Mouse (Mus musculus) liver, embryonic 13.5 days (tissue): ENCODE results near the gene Elane. TPM values are rescaled to one million over a fixed set of nuclear protein-coding genes. Genes with fewer than 3 reads are reported as not detected.

Experiments used
- ATAC-seq: fragments of 200-750 bp; cut with Nextera tagmentation; 2 replicates; pipeline ENCODE4 v1.8.0; 2017; ENCODE audit warnings: low read depth, mild to moderate bottlenecking, moderate number of reproducible peaks, moderate library complexity
- DNase-seq: peaks from one replicate; pipeline ENCODE4 v3.0.0; 2022
- H3K27ac ChIP-seq: fragments of 300-500 bp; sonication (generic); 2 replicates; pipeline ENCODE4 v1.5.1; 2015; ENCODE audit warnings: moderate library complexity, mild to moderate bottlenecking, inconsistent platforms
- H3K27me3 ChIP-seq: fragments of 300-500 bp; sonication (generic); 2 replicates; pipeline ENCODE4 v1.6.1; 2015; ENCODE audit warnings: mild to moderate bottlenecking, inconsistent platforms
- H3K36me3 ChIP-seq: fragments of 300-500 bp; sonication (generic); 2 replicates; pipeline ENCODE4 v1.6.1; 2015; ENCODE audit warnings: mild to moderate bottlenecking, inconsistent platforms
- H3K4me1 ChIP-seq: fragments of 300-500 bp; sonication (generic); replicated peaks from 2 replicates; pipeline ENCODE4 v1.6.1; 2015; ENCODE audit warnings: inconsistent platforms
- H3K4me2 ChIP-seq: fragments of 300-500 bp; sonication (generic); 2 replicates; pipeline ENCODE4 v1.6.1; 2015; ENCODE audit warnings: inconsistent platforms, mild to moderate bottlenecking, moderate library complexity
- H3K4me3 ChIP-seq: fragments of 300-500 bp; sonication (generic); replicated peaks from 2 replicates; pipeline ENCODE4 v1.5.1; 2015; ENCODE audit warnings: mild to moderate bottlenecking, inconsistent platforms
- H3K9ac ChIP-seq: fragments of 300-500 bp; sonication (generic); 2 replicates; pipeline ENCODE4 v1.6.1; 2015; ENCODE audit warnings: mild to moderate bottlenecking, inconsistent platforms
- H3K9me3 ChIP-seq: fragments of 300-500 bp; sonication (generic); replicated peaks from 2 replicates; pipeline ENCODE4 v1.6.1; 2016; ENCODE audit warnings: inconsistent platforms
- WGBS: fragments of 180-500 bp; shearing (Covaris S2); methylation state at CpG from one replicate; pipeline ENCODE4 v1.1.7; 2015; ENCODE audit not compliant: insufficient replicate concordance; 5-methylcytosine and 5-hydroxymethylcytosine counted together
- polyA plus RNA-seq: library from polyadenylated mRNA; unstranded; fragments of >200 nt; fragmentation: Nextera tagmentation; extraction: Ambion mirVana; gene quantifications from 2 replicates; pipeline ENCODE4 v1.2.1, GENCODE M21; 2015

Elane gene
- polyA plus RNA-seq, 1 experiment from 2014 or later, result 59.3 TPM

GRCm38 (mm10) chr10:79859116-79859515 is 26.9 kb upstream of the Elane start:
- 86% methylated on average over 11 of the region's 11 CpGs for WGBS
- H3K27me3 ChIP-seq, result no peaks in the 10 kb centered on the region
- ATAC-seq (no peak), DNase-seq (no peak)
- H3K4me3 ChIP-seq, result no peak overlapping the region
- no peak overlapping the region for H3K4me2 ChIP-seq
- H3K36me3 ChIP-seq, result peaks cover 83% of the 10 kb centered on the region
- H3K9me3 ChIP-seq, result no peaks in the 10 kb centered on the region
- no peak overlapping the region for H3K27ac ChIP-seq
- no peak overlapping the region for H3K9ac ChIP-seq
- peaks cover 46% of the 10 kb centered on the region for H3K4me1 ChIP-seq

GRCm38 (mm10) chr10:79860079-79860911 is 25.8 kb upstream of the Elane start:
- H3K9me3 ChIP-seq, result no peaks in the 10 kb centered on the region
- no peak overlapping the region for H3K4me3 ChIP-seq
- H3K4me1 ChIP-seq, result peaks cover 53% of the 10 kb centered on the region
- H3K36me3 ChIP-seq, result peaks cover 95% of the 10 kb centered on the region
- WGBS, result 93% methylated on average over 26 of the region's 26 CpGs
- H3K9ac ChIP-seq, result no peak overlapping the region
- no peaks in the 10 kb centered on the region for H3K27me3 ChIP-seq
- H3K4me2 ChIP-seq, result no peak overlapping the region
- H3K27ac ChIP-seq, result no peak overlapping the region
- DNase-seq (no peak), ATAC-seq (no peak)

- Histone ChIP-seq H3K27me3 (no peaks in the 10 kb centered on the region), H3K9ac (no peak overlapping the region), H3K9me3 (no peaks in the 10 kb centered on the region), H3K4me3 (no peak overlapping the region), H3K4me2 (no peak overlapping the region), H3K27ac (no peak overlapping the region), H3K4me1 (peaks cover 44% of the 10 kb centered on the region), H3K36me3 (peaks cover 90% of the 10 kb centered on the region)
- no peak for DNase-seq
- ATAC-seq, result no peak
- WGBS, result 89% methylated on average over 25 of the region's 25 CpGs
Measured at GRCm38 (mm10) chr10:79861230-79862048, 24.6 kb upstream of the Elane start.

- H3K4me1 ChIP-seq, result peaks cover 36% of the 10 kb centered on the region
- H3K9me3 ChIP-seq, result no peaks in the 10 kb centered on the region
- no peak overlapping the region for H3K4me2 ChIP-seq
- peaks cover 82% of the 10 kb centered on the region for H3K36me3 ChIP-seq
- DNase-seq, result no peak
- H3K27me3 ChIP-seq, result no peaks in the 10 kb centered on the region
- WGBS, result 89% methylated on average over 23 of the region's 23 CpGs
- no peak overlapping the region for H3K27ac ChIP-seq
- no peak overlapping the region for H3K4me3 ChIP-seq
- no peak for ATAC-seq
- H3K9ac ChIP-seq, result no peak overlapping the region
Measured at GRCm38 (mm10) chr10:79862049-79862788, 23.8 kb upstream of the Elane start.

GRCm38 (mm10) chr10:79862925-79863324 is 23.1 kb upstream of the Elane start:
- ATAC-seq (no peak), DNase-seq (no peak)
- Histone ChIP-seq H3K9ac (no peak overlapping the region), H3K4me1 (peaks cover 29% of the 10 kb centered on the region), H3K27me3 (no peaks in the 10 kb centered on the region), H3K4me2 (no peak overlapping the region), H3K4me3 (no peak overlapping the region), H3K27ac (no peak overlapping the region), H3K36me3 (peaks cover 75% of the 10 kb centered on the region), H3K9me3 (no peaks in the 10 kb centered on the region)
- 74% methylated on average over 10 of the region's 10 CpGs for WGBS

- peak; percentile 19 for ATAC-seq
- no peak overlapping the region for H3K4me3 ChIP-seq
- no peak for DNase-seq
Measured at GRCm38 (mm10) chr10:79864351-79865188, 21.5 kb upstream of the Elane start.

GRCm38 (mm10) chr10:79865189-79865601 is 20.9 kb upstream of the Elane start:
- H3K27ac ChIP-seq, result 0 out of 2 replicates have a peak overlapping the region, but pooled peaks have one; percentile 36
- no peak overlapping the region for H3K4me2 ChIP-seq
- H3K9me3 ChIP-seq, result no peaks in the 10 kb centered on the region
- no peak overlapping the region for H3K9ac ChIP-seq
- DNase-seq (no peak), ATAC-seq (peak; percentile 31)
- H3K36me3 ChIP-seq, result peaks cover 52% of the 10 kb centered on the region
- H3K27me3 ChIP-seq, result no peaks in the 10 kb centered on the region
- H3K4me1 ChIP-seq, result peaks cover 9% of the 10 kb centered on the region
- WGBS, result 63% methylated on average over 12 of the region's 12 CpGs
- H3K4me3 ChIP-seq, result no peak overlapping the region

More at GRCm38 (mm10) chr10:79864351-79865188, 21.5 kb upstream of the Elane start:
- Histone ChIP-seq H3K4me2 (no peak overlapping the region), H3K9me3 (no peaks in the 10 kb centered on the region), H3K4me1 (peaks cover 15% of the 10 kb centered on the region), H3K36me3 (peaks cover 59% of the 10 kb centered on the region), H3K27me3 (no peaks in the 10 kb centered on the region), H3K9ac (no peak overlapping the region), H3K27ac (no peak overlapping the region)
- WGBS, result 58% methylated on average over 10 of the region's 10 CpGs

GRCm38 (mm10) chr10:79865801-79866295 is 20.2 kb upstream of the Elane start:
- 62% methylated on average over 19 of the region's 19 CpGs for WGBS
- DNase-seq (no peak), ATAC-seq (no peak)
- Histone ChIP-seq H3K4me2 (no peak overlapping the region), H3K9me3 (no peaks in the 10 kb centered on the region), H3K36me3 (peaks cover 46% of the 10 kb centered on the region), H3K27me3 (no peaks in the 10 kb centered on the region), H3K9ac (no peak overlapping the region), H3K4me3 (no peak overlapping the region), H3K4me1 (peaks cover 9% of the 10 kb centered on the region), H3K27ac (no peak overlapping the region)

GRCm38 (mm10) chr10:79866601-79867000 is 19.4 kb upstream of the Elane start:
- Histone ChIP-seq H3K27ac (no peak overlapping the region), H3K4me1 (peaks cover 9% of the 10 kb centered on the region; the same call in 1 of the 2 replicates), H3K9me3 (no peaks in the 10 kb centered on the region), H3K4me2 (no peak overlapping the region), H3K27me3 (no peaks in the 10 kb centered on the region), H3K9ac (no peak overlapping the region), H3K36me3 (peaks cover 38% of the 10 kb centered on the region), H3K4me3 (no peak overlapping the region)
- DNase-seq (no peak), ATAC-seq (no peak)
- 80% methylated on average over 11 of the region's 11 CpGs for WGBS

GRCm38 (mm10) chr10:79871845-79872244 is 14.2 kb upstream of the Elane start:
- Histone ChIP-seq H3K9me3 (no peaks in the 10 kb centered on the region), H3K27me3 (peaks cover 33% of the 10 kb centered on the region), H3K27ac (no peak overlapping the region), H3K4me2 (no peak overlapping the region), H3K4me3 (no peak overlapping the region), H3K36me3 (no peaks in the 10 kb centered on the region), H3K4me1 (peaks cover 13% of the 10 kb centered on the region), H3K9ac (no peak overlapping the region)
- ATAC-seq, result no peak
- no peak for DNase-seq
- 82% methylated on average over 8 of the region's 8 CpGs for WGBS
